Mouse (Mus musculus) ES-Bruce4 (cell line): ENCODE data around the gene 2610001J05Rik. TPM values are rescaled to one million over a fixed set of nuclear protein-coding genes. Genes with fewer than 3 reads are reported as not detected.

Experiments used
- H3K27ac ChIP-seq: 2 replicates; pipeline ENCODE4 v1.5.1; 2012; ENCODE audit warnings: low read length, inconsistent platforms; ENCODE audit not compliant: insufficient read depth
- H3K27me3 ChIP-seq: 2 replicates; pipeline ENCODE4 v1.6.1; 2012; ENCODE audit warnings: mild to moderate bottlenecking, low read length, inconsistent platforms; ENCODE audit not compliant: control insufficient read depth, poor library complexity, insufficient read depth, severe bottlenecking
- H3K36me3 ChIP-seq: 2 replicates; pipeline ENCODE4 v1.6.1; 2012; ENCODE audit warnings: inconsistent platforms, mild to moderate bottlenecking, low read length, moderate library complexity; ENCODE audit not compliant: control insufficient read depth, poor library complexity, insufficient read depth, severe bottlenecking
- H3K4me1 ChIP-seq: one replicate; pipeline ENCODE4 v1.8.1; 2011; ENCODE audit warnings: low read length; ENCODE audit not compliant: control insufficient read depth, insufficient read depth
- H3K4me3 ChIP-seq: 2 replicates; pipeline ENCODE4 v1.5.1; 2011; ENCODE audit warnings: low read depth, mild to moderate bottlenecking, low read length
- H3K9ac ChIP-seq: 2 replicates; pipeline ENCODE4 v1.6.1; 2012; ENCODE audit warnings: low read depth, mild to moderate bottlenecking, inconsistent platforms; ENCODE audit not compliant: poor library complexity, severe bottlenecking
- H3K9me3 ChIP-seq: replicated peaks from 2 replicates; pipeline ENCODE4 v1.6.1; 2012; ENCODE audit warnings: mild to moderate bottlenecking, low read length, inconsistent platforms; ENCODE audit not compliant: control insufficient read depth, poor library complexity, insufficient read depth, severe bottlenecking
- CTCF ChIP-seq: IDR thresholded peaks from one replicate; pipeline ENCODE4 v1.8.1; 2011; ENCODE audit warnings: low read depth, low read length
- EP300 ChIP-seq: IDR thresholded peaks from 2 replicates; pipeline ENCODE4 v1.6.1; 2011; ENCODE audit warnings: low read depth, low read length; ENCODE audit not compliant: insufficient read depth
- POLR2A ChIP-seq: IDR thresholded peaks from one replicate; pipeline ENCODE4 v1.8.1; 2011; ENCODE audit warnings: low read length; ENCODE audit not compliant: insufficient read depth
- polyA plus RNA-seq: library from polyadenylated mRNA; stranded (reverse); fragments of >200 nt; gene quantifications from 2 replicates; pipeline ENCODE4 v1.2.4, GENCODE M21; 2011; ENCODE audit warnings: low read depth; ENCODE audit not compliant: missing spikeins, insufficient read depth, insufficient read length

The 2610001J05Rik gene
- polyA plus RNA-seq, 1 experiment = 69.3 TPM

GRCm38 (mm10) chr6:13873959-13874358, 2.6 kb upstream of the 2610001J05Rik start:
- Histone ChIP-seq H3K27ac (no peak overlapping the region), H3K9ac (no peak overlapping the region), H3K4me1 (no peaks in the 10 kb centered on the region), H3K4me3 (no peak overlapping the region), H3K27me3 (no peaks in the 10 kb centered on the region), H3K9me3 (no peaks in the 10 kb centered on the region), H3K36me3 (peaks cover 2% of the 10 kb centered on the region; the same call in 1 of the 2 replicates)
- TF ChIP-seq POLR2A = no peak
- no peak for TF ChIP-seq CTCF
- TF ChIP-seq EP300 = no peak

GRCm38 (mm10) chr6:13872076-13872475, 758 bp upstream of the 2610001J05Rik start:
- no peaks in the 10 kb centered on the region for H3K4me1 ChIP-seq
- peaks cover 5% of the 10 kb centered on the region; the same call in 1 of the 2 replicates for H3K36me3 ChIP-seq
- peak overlapping the region; percentile 50 for H3K9ac ChIP-seq
- H3K27me3 ChIP-seq = no peaks in the 10 kb centered on the region
- H3K4me3 ChIP-seq = no peak overlapping the region
- H3K9me3 ChIP-seq = no peaks in the 10 kb centered on the region
- TF ChIP-seq EP300 (no peak), CTCF (no peak), POLR2A (no peak)
- no peak overlapping the region for H3K27ac ChIP-seq

- Histone ChIP-seq H3K27ac (peak overlapping the region; percentile 74), H3K27me3 (no peaks in the 10 kb centered on the region), H3K4me3 (peak overlapping the region; percentile 88), H3K36me3 (peaks cover 5% of the 10 kb centered on the region; the same call in 1 of the 2 replicates), H3K9me3 (no peaks in the 10 kb centered on the region), H3K9ac (peak overlapping the region; percentile 50), H3K4me1 (no peaks in the 10 kb centered on the region)
- no peak for TF ChIP-seq EP300
- no peak for TF ChIP-seq CTCF
- TF ChIP-seq POLR2A = no peak
Measured at GRCm38 (mm10) chr6:13871625-13871958, 274 bp upstream of the 2610001J05Rik start.

- no peaks in the 10 kb centered on the region for H3K27me3 ChIP-seq
- TF ChIP-seq EP300 (no peak), POLR2A (no peak), CTCF (no peak)
Measured at GRCm38 (mm10) chr6:13870289-13870741, 1.0 kb downstream of the 2610001J05Rik start.

GRCm38 (mm10) chr6:13860596-13860995, 10.7 kb downstream of the 2610001J05Rik start:
- Histone ChIP-seq H3K27me3 (no peaks in the 10 kb centered on the region), H3K36me3 (no peaks in the 10 kb centered on the region), H3K27ac (no peak overlapping the region), H3K9ac (no peak overlapping the region), H3K4me3 (no peak overlapping the region), H3K4me1 (no peaks in the 10 kb centered on the region), H3K9me3 (no peaks in the 10 kb centered on the region)
- TF ChIP-seq POLR2A = no peak
- no peak for TF ChIP-seq CTCF
- no peak for TF ChIP-seq EP300

More at GRCm38 (mm10) chr6:13870289-13870741, 1.0 kb downstream of the 2610001J05Rik start:
- Histone ChIP-seq H3K4me1 (no peaks in the 10 kb centered on the region), H3K4me3 (peak overlapping the region; percentile 67), H3K9me3 (no peaks in the 10 kb centered on the region), H3K27ac (no peak overlapping the region), H3K36me3 (peaks cover 5% of the 10 kb centered on the region; the same call in 1 of the 2 replicates), H3K9ac (no peak overlapping the region)

GRCm38 (mm10) chr6:13859877-13860585, 11.3 kb downstream of the 2610001J05Rik start:
- no peaks in the 10 kb centered on the region for H3K27me3 ChIP-seq
- H3K9ac ChIP-seq = no peak overlapping the region
- H3K9me3 ChIP-seq = no peaks in the 10 kb centered on the region
- H3K4me3 ChIP-seq = no peak overlapping the region
- no peaks in the 10 kb centered on the region for H3K36me3 ChIP-seq
- no peak overlapping the region for H3K27ac ChIP-seq
- no peaks in the 10 kb centered on the region for H3K4me1 ChIP-seq
- TF ChIP-seq EP300 (no peak), POLR2A (no peak), CTCF (no peak)
